Mouse (Mus musculus) neural tube, embryonic 13.5 days (tissue): ENCODE measurements around the gene Rabggtb. TPM values are rescaled to one million over a fixed set of nuclear protein-coding genes. Genes with fewer than 3 reads are reported as not detected.

ENCODE experiments used
- polyA plus RNA-seq: library from polyadenylated mRNA; unstranded; fragments of >200 nt; fragmentation: Nextera tagmentation; extraction: Ambion mirVana; gene quantifications from 2 replicates; pipeline ENCODE4 v1.2.1, GENCODE M21; 2015

The Rabggtb gene
- polyA plus RNA-seq, 1 experiment from 2014 or later = 46.9 TPM

Other genes starting within 250 kb of the Rabggtb start
- gene St6galnac3, start 187.8 kb downstream of the Rabggtb start, polyA plus RNA-seq = 24.2 and 27.2 TPM in 2 replicates
- gene Asb17, start 68.8 kb downstream of the Rabggtb start, polyA plus RNA-seq = 0.20 TPM in 1 of 2 replicates, not detected in the other
- gene Msh4, start 6.9 kb downstream of the Rabggtb start, polyA plus RNA-seq = 0.06 TPM in 1 of 2 replicates, not detected in the other
- 63.4 and 68.7 TPM in 2 replicates for gene Acadm, start 31.6 kb upstream of the Rabggtb start, polyA plus RNA-seq
- gene Slc44a5, start 60.4 kb upstream of the Rabggtb start, polyA plus RNA-seq = 4.2 and 5.1 TPM in 2 replicates